Mouse (Mus musculus) ZHBTc4 (cell line): ENCODE data around the gene Eif4h.

Experiments
- DNase-seq: peaks from one replicate; pipeline ENCODE4 v3.0.0-alpha.2; 2011; ENCODE audit warnings: low read depth, low spot score

Eif4h gene

GRCm38 (mm10) chr5:134609916-134610643, 29.2 kb downstream of the Eif4h start:
- DNase-seq, result peak; percentile 66

- no peak for DNase-seq
These were observed 32.2 kb downstream of the Eif4h start for GRCm38 (mm10) chr5:134607121-134607520.

- no peak for DNase-seq
These were observed 33.0 kb downstream of the Eif4h start for GRCm38 (mm10) chr5:134606314-134606713.

- DNase-seq, result no peak
These were observed 34.9 kb downstream of the Eif4h start for GRCm38 (mm10) chr5:134604376-134604775.

- DNase-seq, result no peak
These were observed 41.6 kb downstream of the Eif4h start for GRCm38 (mm10) chr5:134597711-134598110.

- DNase-seq, result no peak
These were observed 46.2 kb downstream of the Eif4h start for GRCm38 (mm10) chr5:134593093-134593492.

GRCm38 (mm10) chr5:134592026-134592581, 47.2 kb downstream of the Eif4h start:
- DNase-seq, result no peak

- DNase-seq, result no peak
These were observed 49.4 kb downstream of the Eif4h start for GRCm38 (mm10) chr5:134589900-134590299.

GRCm38 (mm10) chr5:134584798-134585197, 54.5 kb downstream of the Eif4h start:
- DNase-seq, result no peak

- no peak for DNase-seq
These were observed 55.4 kb downstream of the Eif4h start for GRCm38 (mm10) chr5:134583884-134584213.

- DNase-seq, result no peak
These were observed 56.0 kb downstream of the Eif4h start for GRCm38 (mm10) chr5:134583006-134583883.

- peak; percentile 98 for DNase-seq
These were observed 56.9 kb downstream of the Eif4h start for GRCm38 (mm10) chr5:134582221-134582907.

GRCm38 (mm10) chr5:134581146-134581545, 58.1 kb downstream of the Eif4h start, which contains the start of gene Rfc2:
TSS of gene Rfc2 (plus strand) at chr5:134581366.
- DNase-seq, result no peak

- DNase-seq, result no peak
These were observed 60.2 kb downstream of the Eif4h start for GRCm38 (mm10) chr5:134579135-134579534.

GRCm38 (mm10) chr5:134577534-134577933, 61.8 kb downstream of the Eif4h start:
- no peak for DNase-seq

GRCm38 (mm10) chr5:134576517-134577220, 62.6 kb downstream of the Eif4h start:
- no peak for DNase-seq

GRCm38 (mm10) chr5:134575833-134576232, 63.5 kb downstream of the Eif4h start:
- DNase-seq, result no peak

- no peak for DNase-seq
These were observed 66.6 kb downstream of the Eif4h start for GRCm38 (mm10) chr5:134572508-134573214.

GRCm38 (mm10) chr5:134571730-134572507, 67.4 kb downstream of the Eif4h start:
- DNase-seq, result peak; percentile 62
